Mouse (Mus musculus) limb, embryonic 14.5 days (tissue): ENCODE results near the gene Olfr1396. TPM values are rescaled to one million over a fixed set of nuclear protein-coding genes. Genes with fewer than 3 reads are reported as not detected.
"Not testable (repeated sequence)": the region's sequence is repeated elsewhere in the genome, so short reads cannot be mapped to it uniquely, and the experiment has no call there.

ENCODE experiments used
- ATAC-seq: fragments of 200-750 bp; cut with Nextera tagmentation; 2 replicates; pipeline ENCODE4 v1.8.0; 2017; ENCODE audit warnings: low read depth, moderate number of reproducible peaks, moderate TSS enrichment; ENCODE audit not compliant: low FRiP score
- DNase-seq: peaks from one replicate; pipeline ENCODE4 v3.0.0-alpha.2; 2015; ENCODE audit warnings: low spot score
- H3K27ac ChIP-seq: fragments of 300-500 bp; sonication (generic); replicated peaks from 2 replicates; pipeline ENCODE4 v1.5.1; 2014; ENCODE audit warnings: low read depth, mild to moderate bottlenecking, low read length, moderate library complexity, mixed read lengths
- H3K27me3 ChIP-seq: fragments of 300-500 bp; sonication (generic); 2 replicates; pipeline ENCODE4 v1.6.1; 2014; ENCODE audit warnings: low read length, mixed read lengths; ENCODE audit not compliant: control insufficient read depth, insufficient read depth
- H3K36me3 ChIP-seq: fragments of 300-500 bp; sonication (generic); 2 replicates; pipeline ENCODE4 v1.6.1; 2014; ENCODE audit warnings: mild to moderate bottlenecking, low read length, moderate library complexity, mixed read lengths; ENCODE audit not compliant: control insufficient read depth, insufficient read depth
- H3K4me1 ChIP-seq: fragments of 300-500 bp; sonication (generic); 2 replicates; pipeline ENCODE4 v1.6.1; 2014; ENCODE audit warnings: antibody characterized with exemption, low read length, mixed read lengths; ENCODE audit not compliant: control insufficient read depth, insufficient read depth
- H3K4me2 ChIP-seq: fragments of 300-500 bp; sonication (generic); replicated peaks from 2 replicates; pipeline ENCODE4 v1.6.1; 2014; ENCODE audit warnings: low read depth, mild to moderate bottlenecking, low read length, moderate library complexity; ENCODE audit not compliant: severe bottlenecking
- H3K4me3 ChIP-seq: fragments of 300-500 bp; sonication (generic); replicated peaks from 2 replicates; pipeline ENCODE4 v1.5.1; 2014; ENCODE audit warnings: low read length
- H3K9ac ChIP-seq: fragments of 300-500 bp; sonication (generic); 2 replicates; pipeline ENCODE4 v1.6.1; 2014; ENCODE audit warnings: mild to moderate bottlenecking, low read depth, low read length, moderate library complexity; ENCODE audit not compliant: severe bottlenecking
- H3K9me3 ChIP-seq: fragments of 300-500 bp; sonication (generic); 2 replicates; pipeline ENCODE4 v1.6.1; 2016; ENCODE audit warnings: low read length; ENCODE audit not compliant: control insufficient read depth
- POLR2A ChIP-seq: fragments of 200-500 bp; IDR thresholded peaks from 2 replicates; pipeline ENCODE4 v1.8.0; 2012; ENCODE audit warnings: inconsistent platforms, mild to moderate bottlenecking, moderate library complexity, borderline replicate concordance; ENCODE audit not compliant: insufficient read depth, insufficient read length; ENCODE audit errors: extremely low read depth
- WGBS: fragments of 180-500 bp; shearing (Covaris S2); extraction: QIAGEN DNeasy Blood & Tissue Kit; methylation state at CpG from one replicate; pipeline ENCODE4 v1.1.7; 2014; 5-methylcytosine and 5-hydroxymethylcytosine counted together
- polyA plus RNA-seq, 2 experiments: library from polyadenylated mRNA; depleted of rRNA in 1 of 2; stranded (reverse) in 1 of 2; unstranded in 1 of 2; fragments of >200 nt; fragmentation: Nextera tagmentation in 1 of 2; extraction: Ambion mirVana in 1 of 2; gene quantifications; 2 replicates each; pipeline versions ENCODE4 v1.2.1 to v1.2.3; 2012 to 2014

The Olfr1396 gene
- polyA plus RNA-seq, 2 experiments = 0.10 to 0.11 TPM

- no peak overlapping the region for H3K4me3 ChIP-seq
- 81% methylated on average over 3 of the region's 3 CpGs for WGBS
- no peak for TF ChIP-seq POLR2A
- ATAC-seq = no peak
- H3K36me3 ChIP-seq = no peaks in the 10 kb centered on the region
- H3K9ac ChIP-seq = no peak overlapping the region
- no peaks in the 10 kb centered on the region for H3K9me3 ChIP-seq
- H3K27me3 ChIP-seq = no peaks in the 10 kb centered on the region
- H3K4me2 ChIP-seq = no peak overlapping the region
- no peak for DNase-seq
- H3K27ac ChIP-seq = no peak overlapping the region
- H3K4me1 ChIP-seq = no peaks in the 10 kb centered on the region
These were observed 36.0 kb downstream of the Olfr1396 start for GRCm38 (mm10) chr11:49078719-49079118.

- WGBS = 68% methylated on average over 1 of the region's 1 CpGs
- no peak overlapping the region for H3K9ac ChIP-seq
These were observed 37.7 kb downstream of the Olfr1396 start for GRCm38 (mm10) chr11:49077012-49077411.

GRCm38 (mm10) chr11:49076001-49076757, 38.5 kb downstream of the Olfr1396 start, which contains the start of gene Ifi47:
Ifi47 (plus strand) TSS chr11:49076587.
- not testable (repeated sequence) for H3K4me1 ChIP-seq, H3K27me3 ChIP-seq, H3K4me2 ChIP-seq, H3K9ac ChIP-seq, ATAC-seq, H3K27ac ChIP-seq, H3K9me3 ChIP-seq, H3K4me3 ChIP-seq, H3K36me3 ChIP-seq
- WGBS = 75% methylated on average over 6 of the region's 6 CpGs
- DNase-seq = peak; percentile 31

More at GRCm38 (mm10) chr11:49077012-49077411, 37.7 kb downstream of the Olfr1396 start:
- Histone ChIP-seq H3K4me1 (no peaks in the 10 kb centered on the region), H3K27me3 (no peaks in the 10 kb centered on the region), H3K27ac (no peak overlapping the region), H3K4me2 (no peak overlapping the region), H3K4me3 (no peak overlapping the region), H3K9me3 (no peaks in the 10 kb centered on the region), H3K36me3 (no peaks in the 10 kb centered on the region)
- ATAC-seq (no peak), DNase-seq (no peak)
- TF ChIP-seq POLR2A = no peak

GRCm38 (mm10) chr11:49068358-49068757, 46.3 kb downstream of the Olfr1396 start:
- no peak for DNase-seq
- no peak for TF ChIP-seq POLR2A
- 88% methylated on average over 1 of the region's 1 CpGs for WGBS
- no peaks in the 10 kb centered on the region for H3K9me3 ChIP-seq
- no peak overlapping the region for H3K9ac ChIP-seq
- no peaks in the 10 kb centered on the region for H3K27me3 ChIP-seq
- no peak overlapping the region for H3K4me3 ChIP-seq
- H3K27ac ChIP-seq = no peak overlapping the region
- no peaks in the 10 kb centered on the region for H3K36me3 ChIP-seq
- no peak for ATAC-seq
- no peaks in the 10 kb centered on the region for H3K4me1 ChIP-seq
- no peak overlapping the region for H3K4me2 ChIP-seq

- not testable (repeated sequence) for DNase-seq, H3K27ac ChIP-seq, ATAC-seq, H3K4me1 ChIP-seq, H3K4me2 ChIP-seq, H3K27me3 ChIP-seq, H3K36me3 ChIP-seq, H3K4me3 ChIP-seq, H3K9ac ChIP-seq, H3K9me3 ChIP-seq
- 79% methylated on average over 5 of the region's 5 CpGs for WGBS
These were observed 50.8 kb downstream of the Olfr1396 start, which contains the start of gene Tgtp2 for GRCm38 (mm10) chr11:49063713-49064469. Tgtp2 (minus strand) TSS chr11:49064206.

GRCm38 (mm10) chr11:49061865-49062264, 52.8 kb downstream of the Olfr1396 start:
- H3K4me3 ChIP-seq, H3K27ac ChIP-seq, DNase-seq, H3K4me2 ChIP-seq, H3K4me1 ChIP-seq, H3K27me3 ChIP-seq, H3K9ac ChIP-seq, H3K9me3 ChIP-seq, H3K36me3 ChIP-seq, ATAC-seq: not testable (repeated sequence)
- WGBS = 63% methylated on average over 1 of the region's 2 CpGs

- 88% methylated on average over 2 of the region's 3 CpGs for WGBS
- not testable (repeated sequence) for H3K9ac ChIP-seq
These were observed 54.6 kb downstream of the Olfr1396 start for GRCm38 (mm10) chr11:49060061-49060460.

More at GRCm38 (mm10) chr11:49060061-49060460, 54.6 kb downstream of the Olfr1396 start:
- ATAC-seq, H3K4me3 ChIP-seq, H3K4me2 ChIP-seq, H3K36me3 ChIP-seq, H3K27me3 ChIP-seq, H3K9me3 ChIP-seq, DNase-seq, H3K27ac ChIP-seq, H3K4me1 ChIP-seq: not testable (repeated sequence)
